Mouse (Mus musculus) heart, adult 18-20 months (tissue): ENCODE results near the gene Fam110a. TPM values are rescaled to one million over a fixed set of nuclear protein-coding genes. Genes with fewer than 3 reads are reported as not detected.

Source experiments
- DNase-seq, 2 experiments: peaks; one replicate each; pipeline ENCODE4 v3.0.0; 2021 to 2022; ENCODE audit warnings: mixed read lengths in 1 of 2
- total RNA-seq, 2 experiments: library from RNA; stranded (reverse); gene quantifications; 2 replicates each; pipeline ENCODE4 v1.2.3; 2021

The Fam110a gene
- total RNA-seq, 2 experiments from 2014 or later: 3.4 to 3.7 TPM

- DNase-seq: peak; percentile 90 to 93
Measured at GRCm38 (mm10) chr2:151970191-151971172, 9.5 kb downstream of the Fam110a start.

GRCm38 (mm10) chr2:151969396-151969795, 10.6 kb downstream of the Fam110a start:
- DNase-seq: no peak

- DNase-seq: no peak
Measured at GRCm38 (mm10) chr2:151968986-151969385, 11.0 kb downstream of the Fam110a start.

GRCm38 (mm10) chr2:151968451-151968850, 11.6 kb downstream of the Fam110a start:
- peak in 1 of 2 experiments; percentile 47 for DNase-seq

- no peak for DNase-seq
Measured at GRCm38 (mm10) chr2:151967792-151968191, 12.2 kb downstream of the Fam110a start.

- no peak for DNase-seq
Measured at GRCm38 (mm10) chr2:151967176-151967750, 12.8 kb downstream of the Fam110a start.

GRCm38 (mm10) chr2:151964052-151964451, 16.0 kb downstream of the Fam110a start:
- no peak for DNase-seq

- no peak for DNase-seq
Measured at GRCm38 (mm10) chr2:151963319-151963718, 16.7 kb downstream of the Fam110a start.

GRCm38 (mm10) chr2:151962474-151962873, 17.5 kb downstream of the Fam110a start:
- DNase-seq: peak; percentile 66 to 73

- no peak for DNase-seq
Measured at GRCm38 (mm10) chr2:151961284-151962196, 18.5 kb downstream of the Fam110a start.

GRCm38 (mm10) chr2:151959274-151959673, 20.7 kb downstream of the Fam110a start:
- DNase-seq: peak; percentile 49 to 78

- DNase-seq: peak in 1 of 2 experiments; percentile 43
Measured at GRCm38 (mm10) chr2:151956500-151957137, 23.4 kb downstream of the Fam110a start.

GRCm38 (mm10) chr2:151953665-151954064, 26.4 kb downstream of the Fam110a start:
- no peak for DNase-seq

GRCm38 (mm10) chr2:151949082-151949774, 30.8 kb downstream of the Fam110a start:
- DNase-seq: no peak

- peak; percentile 26 to 58 for DNase-seq
Measured at GRCm38 (mm10) chr2:151948311-151948710, 31.7 kb downstream of the Fam110a start.

- no peak for DNase-seq
Measured at GRCm38 (mm10) chr2:151947617-151948016, 32.4 kb downstream of the Fam110a start.

GRCm38 (mm10) chr2:151944106-151944505, 35.9 kb downstream of the Fam110a start:
- DNase-seq: no peak

GRCm38 (mm10) chr2:151941269-151941668, 38.8 kb downstream of the Fam110a start:
- peak; percentile 56 to 75 for DNase-seq

GRCm38 (mm10) chr2:151939651-151940420, 40.2 kb downstream of the Fam110a start:
- no peak for DNase-seq

GRCm38 (mm10) chr2:151938780-151939200, 41.2 kb downstream of the Fam110a start:
- peak; percentile 80 to 87 for DNase-seq
